Mouse (Mus musculus) G1E (cell line): Measurements from ENCODE around the gene Atxn2. TPM values are rescaled to one million over a fixed set of nuclear protein-coding genes. Genes with fewer than 3 reads are reported as not detected.

ENCODE experiments used
- ATAC-seq: 2 replicates; pipeline ENCODE4 v1.8.0; 2016; ENCODE audit warnings: mild to moderate bottlenecking; ENCODE audit not compliant: insufficient number of reproducible peaks, poor library complexity, low FRiP score, severe bottlenecking; ENCODE audit errors: extremely low read depth
- DNase-seq: peaks from one replicate; pipeline ENCODE4 v3.0.0; 2012; ENCODE audit warnings: low spot score
- H3K27me3 ChIP-seq: 2 replicates; pipeline ENCODE4 v1.6.1; 2012; ENCODE audit warnings: mild to moderate bottlenecking, low read length, inconsistent platforms; ENCODE audit not compliant: insufficient read depth
- H3K36me3 ChIP-seq: replicated peaks from 2 replicates; pipeline ENCODE3; 2012; ENCODE audit warnings: mild to moderate bottlenecking, inconsistent platforms
- H3K4me1 ChIP-seq: 2 replicates; pipeline ENCODE4 v1.6.1; 2012; ENCODE audit warnings: low read depth, low read length, inconsistent platforms, mixed read lengths; ENCODE audit not compliant: insufficient read depth
- H3K4me3 ChIP-seq: 2 replicates; pipeline ENCODE4 v1.5.1; 2012; ENCODE audit warnings: low read depth, mild to moderate bottlenecking, inconsistent platforms, low read length, moderate library complexity, mixed read lengths
- H3K9me3 ChIP-seq: replicated peaks from 2 replicates; pipeline ENCODE4 v1.6.1; 2012; ENCODE audit warnings: inconsistent platforms
- CTCF ChIP-seq: IDR thresholded peaks from 2 replicates; pipeline ENCODE4 v1.5.1; 2012; ENCODE audit warnings: low read depth, low read length, inconsistent platforms, mixed read lengths
- GATA1 ChIP-seq: IDR thresholded peaks from 2 replicates; pipeline ENCODE4 v1.6.1; 2012; ENCODE audit warnings: borderline replicate concordance, low read length, inconsistent platforms, mixed read lengths
- GATA2 ChIP-seq: IDR thresholded peaks from 2 replicates; pipeline ENCODE4 v1.6.1; 2012; ENCODE audit warnings: low read depth, low read length, inconsistent platforms, borderline replicate concordance
- POLR2AphosphoS5 ChIP-seq: IDR thresholded peaks from 2 replicates; pipeline ENCODE4 v1.6.1; 2012; ENCODE audit warnings: low read depth, low read length, inconsistent platforms; ENCODE audit not compliant: insufficient replicate concordance
- TAL1 ChIP-seq: conservative IDR thresholded peaks from 2 replicates; pipeline ENCODE4 v1.6.1; 2012; ENCODE audit warnings: low read depth, low read length, inconsistent platforms, mixed read lengths
- polyA plus RNA-seq: library from polyadenylated mRNA; stranded (reverse); fragments of >175 nt; gene quantifications from 2 replicates; pipeline ENCODE4 v1.2.3, GENCODE M21; 2012
- total RNA-seq, 2 experiments: library from RNA; stranded (forward) in 1 of 2; stranded (reverse) in 1 of 2; fragments of 200-1000 nt in 1 of 2; fragments of >200 nt in 1 of 2; fragmentation: Nextera tagmentation in 1 of 2; gene quantifications; 2 replicates each; pipeline ENCODE4 v1.2.3; 2014 to 2017

The Atxn2 gene
- total and polyA plus RNA-seq, 3 experiments: 38.0 to 151 (median 57.5) TPM

- Histone ChIP-seq H3K36me3 (peaks cover 100% of the 10 kb centered on the region), H3K9me3 (no peaks in the 10 kb centered on the region), H3K27me3 (no peaks in the 10 kb centered on the region), H3K4me1 (peaks cover 39% of the 10 kb centered on the region), H3K4me3 (no peak overlapping the region)
- ATAC-seq (no peak), DNase-seq (no peak)
- no peak for TF ChIP-seq GATA2
Measured at GRCm38 (mm10) chr5:121821116-121821515, 110.0 kb downstream of the Atxn2 start.

- no peak overlapping the region for H3K4me3 ChIP-seq
- no peaks in the 10 kb centered on the region for H3K9me3 ChIP-seq
- TF ChIP-seq TAL1: no peak
- TF ChIP-seq POLR2AphosphoS5: no peak
- TF ChIP-seq GATA2: no peak
- no peak for TF ChIP-seq GATA1
- no peak for TF ChIP-seq CTCF
- DNase-seq (no peak), ATAC-seq (no peak)
- peaks cover 100% of the 10 kb centered on the region for H3K36me3 ChIP-seq
- H3K4me1 ChIP-seq: peaks cover 39% of the 10 kb centered on the region
- no peaks in the 10 kb centered on the region for H3K27me3 ChIP-seq
Measured at GRCm38 (mm10) chr5:121821552-121821951, 110.4 kb downstream of the Atxn2 start.

DNA sequence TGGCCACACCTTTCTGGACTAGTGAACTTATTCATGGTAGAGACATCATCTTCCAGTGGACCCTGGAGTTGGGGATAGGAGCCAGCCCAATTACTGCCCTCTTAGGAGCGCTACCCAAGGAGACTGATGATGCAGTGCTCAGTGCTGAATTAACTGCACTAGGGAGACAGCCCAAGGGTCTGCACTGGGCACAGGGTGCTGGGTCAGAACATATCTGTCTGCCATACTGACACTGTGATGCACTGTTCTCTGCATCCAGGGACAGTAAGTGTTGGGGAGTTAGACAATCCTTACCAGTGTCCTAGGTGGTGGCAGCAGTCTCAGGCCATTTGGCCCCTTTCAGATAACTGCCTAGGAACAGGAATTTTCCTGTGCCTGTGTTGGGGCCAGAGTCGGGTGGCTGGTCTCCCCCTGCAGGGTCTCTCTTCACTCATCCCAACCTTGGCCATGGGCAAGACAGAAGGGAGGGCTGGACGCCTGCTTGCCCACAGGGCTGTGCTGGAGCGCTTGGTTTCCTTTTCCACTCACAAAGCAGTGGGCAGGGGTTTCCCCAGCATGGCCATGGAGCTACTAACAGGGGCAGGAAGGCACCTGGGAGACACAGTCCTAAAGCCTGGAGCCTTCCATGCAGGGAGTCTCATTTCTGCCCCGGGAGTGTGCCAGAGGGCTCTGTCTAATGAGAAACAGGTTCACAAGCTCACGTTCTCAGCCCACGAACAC is 111.8 kb downstream of the Atxn2 start:
- no peak for TF ChIP-seq TAL1
- 0 out of 2 replicates have a peak, but pooled peaks have one; percentile 23 for TF ChIP-seq POLR2AphosphoS5
- peaks cover 100% of the 10 kb centered on the region for H3K36me3 ChIP-seq
- H3K4me1 ChIP-seq: peaks cover 39% of the 10 kb centered on the region
- no peaks in the 10 kb centered on the region for H3K27me3 ChIP-seq
- H3K4me3 ChIP-seq: no peak overlapping the region
- H3K9me3 ChIP-seq: no peaks in the 10 kb centered on the region
- ATAC-seq: no peak
- no peak for DNase-seq

- DNase-seq: no peak
- no peaks in the 10 kb centered on the region for H3K27me3 ChIP-seq
- peaks cover 100% of the 10 kb centered on the region for H3K36me3 ChIP-seq
- TF ChIP-seq GATA1 (no peak), POLR2AphosphoS5 (no peak), CTCF (no peak), GATA2 (no peak), TAL1 (no peak)
- no peak for ATAC-seq
- peaks cover 39% of the 10 kb centered on the region for H3K4me1 ChIP-seq
- peaks cover 5% of the 10 kb centered on the region for H3K9me3 ChIP-seq
- H3K4me3 ChIP-seq: no peak overlapping the region
Measured at GRCm38 (mm10) chr5:121823668-121824067, 112.5 kb downstream of the Atxn2 start.

DNA sequence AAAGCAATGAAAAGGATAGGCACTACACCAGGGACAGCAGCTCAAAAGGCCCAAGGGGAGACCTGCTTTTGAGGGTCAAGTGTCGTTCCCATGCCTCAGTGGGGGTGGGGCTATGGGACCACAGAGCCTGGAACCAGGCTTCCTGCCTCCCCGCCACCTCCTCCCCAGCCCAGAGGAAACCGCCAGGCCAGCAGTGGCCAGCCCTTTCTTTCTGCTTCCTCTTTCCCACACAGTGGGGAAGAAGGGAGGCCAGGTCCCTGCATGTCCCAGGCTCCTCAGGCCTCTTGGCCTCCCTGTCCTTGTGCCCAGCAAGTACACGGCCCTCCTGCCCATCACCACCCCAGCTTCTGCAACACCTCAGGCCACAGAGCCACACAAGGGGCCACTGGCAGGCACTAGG is 113.0 kb downstream of the Atxn2 start:
- H3K27me3 ChIP-seq: no peaks in the 10 kb centered on the region
- H3K4me3 ChIP-seq: peak overlapping the region; percentile 21; the same call in 1 of the 2 replicates
- DNase-seq (no peak), ATAC-seq (peak; percentile 63; the same call in 1 of the 2 replicates)
- H3K4me1 ChIP-seq: peaks cover 39% of the 10 kb centered on the region
- no peak for TF ChIP-seq GATA1
- no peak for TF ChIP-seq GATA2
- TF ChIP-seq POLR2AphosphoS5: no peak
- no peak for TF ChIP-seq CTCF
- no peak for TF ChIP-seq TAL1
- H3K36me3 ChIP-seq: peaks cover 100% of the 10 kb centered on the region
- peaks cover 9% of the 10 kb centered on the region for H3K9me3 ChIP-seq

GRCm38 (mm10) chr5:121825606-121826005 is 114.5 kb downstream of the Atxn2 start:
- ATAC-seq: no peak
- H3K27me3 ChIP-seq: no peaks in the 10 kb centered on the region
- peaks cover 98% of the 10 kb centered on the region for H3K36me3 ChIP-seq
- no peak overlapping the region for H3K4me3 ChIP-seq
- no peak for TF ChIP-seq GATA1
- no peak for TF ChIP-seq CTCF
- TF ChIP-seq GATA2: no peak
- no peak for TF ChIP-seq TAL1
- TF ChIP-seq POLR2AphosphoS5: no peak
- peaks cover 37% of the 10 kb centered on the region for H3K4me1 ChIP-seq
- no peak for DNase-seq
- peaks cover 10% of the 10 kb centered on the region for H3K9me3 ChIP-seq

- DNase-seq (no peak), ATAC-seq (no peak)
- H3K9me3 ChIP-seq: peaks cover 10% of the 10 kb centered on the region
- H3K4me3 ChIP-seq: no peak overlapping the region
- no peaks in the 10 kb centered on the region for H3K27me3 ChIP-seq
- peaks cover 48% of the 10 kb centered on the region for H3K4me1 ChIP-seq
- TF ChIP-seq POLR2AphosphoS5 (no peak), GATA2 (no peak), CTCF (no peak), TAL1 (no peak), GATA1 (no peak)
- peaks cover 99% of the 10 kb centered on the region for H3K36me3 ChIP-seq
Measured at GRCm38 (mm10) chr5:121827876-121828275, 116.7 kb downstream of the Atxn2 start.
